Mouse (Mus musculus) intestine, postnatal 0 days (tissue): ENCODE measurements around the gene Trpv1. TPM values are rescaled to one million over a fixed set of nuclear protein-coding genes. Genes with fewer than 3 reads are reported as not detected.
A peak's percentile ranks its signal among the peaks of the same experiment; 100 is the strongest.

Experiments used
- ATAC-seq: fragments of 200-750 bp; cut with Nextera tagmentation; 2 replicates; pipeline ENCODE4 v1.8.0; 2017; ENCODE audit warnings: mild to moderate bottlenecking, moderate TSS enrichment, moderate library complexity
- H3K27ac ChIP-seq: fragments of 300-500 bp; sonication (generic); 2 replicates; pipeline ENCODE4 v1.5.1; 2014; ENCODE audit warnings: mild to moderate bottlenecking, low read depth, low read length, moderate library complexity
- H3K27me3 ChIP-seq: fragments of 300-500 bp; sonication (generic); replicated peaks from 2 replicates; pipeline ENCODE4 v1.6.1; 2014; ENCODE audit warnings: low read length, mixed read lengths; ENCODE audit not compliant: control insufficient read depth, insufficient read depth
- H3K36me3 ChIP-seq: fragments of 300-500 bp; sonication (generic); 2 replicates; pipeline ENCODE4 v1.6.1; 2014; ENCODE audit warnings: mild to moderate bottlenecking, moderate library complexity; ENCODE audit not compliant: control insufficient read depth, insufficient read depth
- H3K4me1 ChIP-seq: fragments of 300-500 bp; sonication (generic); replicated peaks from 2 replicates; pipeline ENCODE4 v1.6.1; 2014; ENCODE audit warnings: antibody characterized with exemption, low read length, mixed read lengths; ENCODE audit not compliant: control insufficient read depth, insufficient read depth
- H3K4me2 ChIP-seq: fragments of 300-500 bp; sonication (generic); replicated peaks from 2 replicates; pipeline ENCODE4 v1.6.1; 2014; ENCODE audit warnings: low read depth, mild to moderate bottlenecking, moderate library complexity
- H3K4me3 ChIP-seq: fragments of 300-500 bp; sonication (generic); 2 replicates; pipeline ENCODE4 v1.5.1; 2014; ENCODE audit warnings: low read depth, low read length
- H3K9ac ChIP-seq: fragments of 300-500 bp; sonication (generic); 2 replicates; pipeline ENCODE4 v1.6.1; 2014; ENCODE audit warnings: mild to moderate bottlenecking, low read depth, low read length
- H3K9me3 ChIP-seq: fragments of 300-500 bp; sonication (generic); 2 replicates; pipeline ENCODE4 v1.6.1; 2016; ENCODE audit warnings: mixed run types; ENCODE audit not compliant: control insufficient read depth
- CTCF ChIP-seq: sonication (generic); IDR thresholded peaks from 2 replicates; pipeline ENCODE4 v1.5.1; 2016; ENCODE audit warnings: low read depth, mild to moderate bottlenecking, control low read depth, antibody characterized with exemption, moderate library complexity
- WGBS: fragments of 180-500 bp; shearing (Covaris S2); extraction: QIAGEN DNeasy Blood & Tissue Kit; methylation state at CpG from one replicate; pipeline ENCODE4 v1.1.7; 2014; 5-methylcytosine and 5-hydroxymethylcytosine counted together
- polyA plus RNA-seq: library from polyadenylated mRNA; unstranded; fragments of >200 nt; fragmentation: Nextera tagmentation; extraction: Ambion mirVana; gene quantifications from 2 replicates; pipeline ENCODE4 v1.2.1, GENCODE M21; 2015

Gene Trpv1
- polyA plus RNA-seq, 1 experiment from 2014 or later: 0.13 TPM

- peaks cover 2% of the 10 kb centered on the region; the same call in 1 of the 2 replicates for H3K36me3 ChIP-seq
- H3K9ac ChIP-seq: no peak overlapping the region
- H3K27me3 ChIP-seq: no peaks in the 10 kb centered on the region
- no peaks in the 10 kb centered on the region for H3K4me1 ChIP-seq
- no peaks in the 10 kb centered on the region for H3K9me3 ChIP-seq
- no peak overlapping the region for H3K4me3 ChIP-seq
- TF ChIP-seq CTCF: no peak
- H3K4me2 ChIP-seq: no peak overlapping the region
- 60% methylated on average over 7 of the region's 7 CpGs for WGBS
- 0 out of 2 replicates have a peak, but pooled peaks have one; percentile 22 for ATAC-seq
- no peak overlapping the region for H3K27ac ChIP-seq
Observed at GRCm38 (mm10) chr11:73205194-73205593, 28.9 kb upstream of the Trpv1 start.

- Histone ChIP-seq H3K4me3 (no peak overlapping the region), H3K9ac (no peak overlapping the region), H3K27ac (no peak overlapping the region), H3K9me3 (no peaks in the 10 kb centered on the region), H3K36me3 (peaks cover 2% of the 10 kb centered on the region; the same call in 1 of the 2 replicates), H3K4me2 (no peak overlapping the region), H3K4me1 (no peaks in the 10 kb centered on the region), H3K27me3 (no peaks in the 10 kb centered on the region)
- TF ChIP-seq CTCF: peak; percentile 60
- ATAC-seq: no peak
- 87% methylated on average over 2 of the region's 2 CpGs for WGBS
Observed at GRCm38 (mm10) chr11:73207621-73208020, 26.5 kb upstream of the Trpv1 start.

GRCm38 (mm10) chr11:73213956-73214355, 20.1 kb upstream of the Trpv1 start:
- H3K27ac ChIP-seq: no peak overlapping the region
- H3K36me3 ChIP-seq: 0 out of 2 replicates have a peak, but pooled peaks cover 29% of the 10 kb centered on the region
- no peaks in the 10 kb centered on the region for H3K4me1 ChIP-seq
- no peak for ATAC-seq
- H3K9ac ChIP-seq: no peak overlapping the region
- no peaks in the 10 kb centered on the region for H3K27me3 ChIP-seq
- H3K4me2 ChIP-seq: no peak overlapping the region
- H3K4me3 ChIP-seq: no peak overlapping the region
- no peaks in the 10 kb centered on the region for H3K9me3 ChIP-seq
- no peak for TF ChIP-seq CTCF
- 69% methylated on average over 3 of the region's 3 CpGs for WGBS

GRCm38 (mm10) chr11:73219671-73220070, 14.4 kb upstream of the Trpv1 start:
- peak; percentile 40 for TF ChIP-seq CTCF
- Histone ChIP-seq H3K27me3 (no peaks in the 10 kb centered on the region), H3K9ac (no peak overlapping the region), H3K4me3 (no peak overlapping the region), H3K4me2 (no peak overlapping the region), H3K36me3 (peaks cover 20% of the 10 kb centered on the region; the same call in 1 of the 2 replicates), H3K9me3 (no peaks in the 10 kb centered on the region), H3K27ac (no peak overlapping the region), H3K4me1 (no peaks in the 10 kb centered on the region)
- no peak for ATAC-seq
- 56% methylated on average over 2 of the region's 2 CpGs for WGBS

DNA sequence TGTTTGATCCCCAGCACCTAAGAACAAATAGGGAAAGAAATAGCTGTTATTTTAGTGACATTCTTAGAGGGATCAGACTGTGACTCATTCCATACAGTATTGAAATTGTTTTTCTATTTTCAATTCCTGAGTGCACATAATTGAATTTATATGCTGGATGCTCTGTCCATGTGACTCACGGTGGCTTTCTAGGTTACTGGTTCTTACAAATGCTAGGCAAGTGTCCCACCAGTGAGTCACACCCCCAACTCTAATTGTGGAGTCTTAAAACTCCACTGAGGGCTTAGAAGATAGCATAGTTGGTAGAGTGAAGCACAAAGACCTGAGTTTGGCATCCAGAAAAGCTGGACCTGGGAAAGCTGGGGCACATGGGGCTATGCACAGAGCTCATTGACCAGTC, 13.4 kb upstream of the Trpv1 start:
- no peak overlapping the region for H3K4me2 ChIP-seq
- H3K27me3 ChIP-seq: no peaks in the 10 kb centered on the region
- no peak for TF ChIP-seq CTCF
- H3K9me3 ChIP-seq: no peaks in the 10 kb centered on the region
- WGBS: 75% methylated on average over 1 of the region's 1 CpGs
- H3K36me3 ChIP-seq: peaks cover 12% of the 10 kb centered on the region; the same call in 1 of the 2 replicates
- no peak overlapping the region for H3K27ac ChIP-seq
- no peak for ATAC-seq
- H3K4me3 ChIP-seq: no peak overlapping the region
- H3K4me1 ChIP-seq: no peaks in the 10 kb centered on the region
- no peak overlapping the region for H3K9ac ChIP-seq

DNA sequence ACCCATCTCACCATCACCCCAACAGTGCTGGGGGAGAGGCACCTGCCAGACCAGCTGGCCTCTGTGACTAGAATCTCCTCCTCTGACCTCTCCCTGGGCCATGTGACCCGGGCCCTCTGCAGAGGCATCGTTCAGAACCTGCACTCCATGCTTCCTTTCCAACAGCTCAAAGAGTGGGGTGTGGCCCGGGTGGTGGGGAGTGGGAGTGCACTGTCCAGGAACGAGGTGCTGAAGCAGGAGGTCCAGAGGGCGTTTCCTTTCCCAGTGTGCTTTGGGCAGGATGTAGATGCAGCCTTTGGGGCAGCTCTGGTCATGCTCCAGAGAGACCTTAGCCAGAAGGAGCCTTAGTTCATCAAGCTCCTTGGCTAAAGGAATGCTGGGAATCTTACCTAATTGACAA, 11.2 kb upstream of the Trpv1 start:
- H3K9ac ChIP-seq: no peak overlapping the region
- TF ChIP-seq CTCF: no peak
- H3K9me3 ChIP-seq: no peaks in the 10 kb centered on the region
- H3K4me1 ChIP-seq: no peaks in the 10 kb centered on the region
- H3K27ac ChIP-seq: no peak overlapping the region
- no peak for ATAC-seq
- H3K4me3 ChIP-seq: no peak overlapping the region
- no peaks in the 10 kb centered on the region; the same call in 1 of the 2 replicates for H3K36me3 ChIP-seq
- whole genome bisulfite sequencing: 26% methylated on average over 5 of the region's 5 CpGs
- H3K27me3 ChIP-seq: no peaks in the 10 kb centered on the region
- H3K4me2 ChIP-seq: no peak overlapping the region

- WGBS: 62% methylated on average over 2 of the region's 2 CpGs
- Histone ChIP-seq H3K27me3 (no peaks in the 10 kb centered on the region), H3K9ac (no peak overlapping the region), H3K36me3 (no peaks in the 10 kb centered on the region; the same call in 1 of the 2 replicates), H3K4me2 (no peak overlapping the region), H3K4me3 (no peak overlapping the region), H3K4me1 (no peaks in the 10 kb centered on the region), H3K27ac (no peak overlapping the region), H3K9me3 (no peaks in the 10 kb centered on the region)
- ATAC-seq: peak; percentile 55
- TF ChIP-seq CTCF: peak; percentile 84
Observed at GRCm38 (mm10) chr11:73223966-73224365, 10.1 kb upstream of the Trpv1 start.
